Mouse (Mus musculus) liver, adult 2 months (tissue): Measurements from ENCODE around the gene Pecam1. TPM values are rescaled to one million over a fixed set of nuclear protein-coding genes. Genes with fewer than 3 reads are reported as not detected.
A peak's percentile ranks its signal among the peaks of the same experiment; 100 is the strongest.

Experiments used
- DNase-seq: peaks from one replicate; pipeline ENCODE4 v3.0.0-alpha.2; 2011; ENCODE audit warnings: low read depth, low spot score; ENCODE audit errors: extremely low read depth
- H3K27ac ChIP-seq: fragments of 200-500 bp; replicated peaks from 2 replicates; pipeline ENCODE4 v1.5.1; 2012; ENCODE audit warnings: low read depth, mild to moderate bottlenecking, control low read depth, inconsistent platforms, low read length; ENCODE audit not compliant: insufficient read depth
- H3K27me3 ChIP-seq: fragments of 200-500 bp; 2 replicates; pipeline ENCODE4 v1.6.1; 2012; ENCODE audit warnings: mild to moderate bottlenecking, moderate library complexity, low read length, inconsistent platforms; ENCODE audit not compliant: control insufficient read depth, insufficient read depth
- H3K36me3 ChIP-seq: fragments of 200-500 bp; 2 replicates; pipeline ENCODE4 v1.6.1; 2012; ENCODE audit warnings: low read length, inconsistent platforms; ENCODE audit not compliant: control insufficient read depth, insufficient read depth
- H3K4me1 ChIP-seq: fragments of 200-500 bp; 2 replicates; pipeline ENCODE4 v1.6.1; 2011; ENCODE audit warnings: low read length; ENCODE audit not compliant: control insufficient read depth, insufficient read depth
- H3K4me3 ChIP-seq: fragments of 200-500 bp; 2 replicates; pipeline ENCODE4 v1.5.1; 2011; ENCODE audit warnings: low read depth, mild to moderate bottlenecking, control low read depth, low read length, moderate library complexity; ENCODE audit not compliant: insufficient read depth
- H3K79me2 ChIP-seq: fragments of 200-500 bp; 2 replicates; pipeline ENCODE4 v1.6.1; 2012; ENCODE audit warnings: inconsistent platforms, mild to moderate bottlenecking, low read length, moderate library complexity; ENCODE audit not compliant: control insufficient read depth, insufficient read depth
- H3K9ac ChIP-seq: fragments of 200-500 bp; 2 replicates; pipeline ENCODE4 v1.6.1; 2012; ENCODE audit warnings: low read depth, mild to moderate bottlenecking, control low read depth, inconsistent platforms, low read length
- CTCF ChIP-seq: fragments of 200-500 bp; IDR thresholded peaks from 2 replicates; pipeline ENCODE4 v1.5.1; 2011; ENCODE audit warnings: low read depth, low read length, control low read depth
- POLR2A ChIP-seq: fragments of 200-500 bp; IDR thresholded peaks from 2 replicates; pipeline ENCODE4 v1.6.1; 2011; ENCODE audit warnings: low read length, control low read depth; ENCODE audit not compliant: insufficient read depth; ENCODE audit errors: extremely low read depth
- WGBS: fragments of 180-500 bp; shearing (Covaris S2); methylation state at CpG from one replicate; pipeline ENCODE4 v1.1.7; 2018; 5-methylcytosine and 5-hydroxymethylcytosine counted together
- polyA plus RNA-seq: library from polyadenylated mRNA; depleted of rRNA; stranded (reverse); fragments of >200 nt; gene quantifications from 2 replicates; pipeline ENCODE4 v1.2.3, GENCODE M21; 2012
- total RNA-seq: library from RNA; depleted of rRNA; stranded (reverse); fragments of >200 nt; gene quantifications from 2 replicates; pipeline ENCODE4 v1.2.3, GENCODE M21; 2014

Pecam1 gene
- total and polyA plus RNA-seq, 2 experiments: 5.4 to 14.6 TPM

- WGBS: 73% methylated on average over 8 of the region's 8 CpGs
- Histone ChIP-seq H3K27me3 (no peaks in the 10 kb centered on the region), H3K36me3 (no peaks in the 10 kb centered on the region), H3K79me2 (no peaks in the 10 kb centered on the region), H3K4me3 (no peak overlapping the region), H3K9ac (no peak overlapping the region), H3K4me1 (peaks cover 30% of the 10 kb centered on the region), H3K27ac (peak overlapping the region; percentile 67)
- TF ChIP-seq CTCF: no peak
- no peak for TF ChIP-seq POLR2A
- no peak for DNase-seq
Measured at GRCm38 (mm10) chr11:106673727-106674611, 76.5 kb downstream of the Pecam1 start.

- Histone ChIP-seq H3K79me2 (no peaks in the 10 kb centered on the region), H3K27ac (no peak overlapping the region), H3K27me3 (no peaks in the 10 kb centered on the region), H3K9ac (no peak overlapping the region), H3K4me1 (peaks cover 26% of the 10 kb centered on the region), H3K4me3 (no peak overlapping the region), H3K36me3 (no peaks in the 10 kb centered on the region)
- no peak for DNase-seq
- 74% methylated on average over 5 of the region's 5 CpGs for WGBS
- TF ChIP-seq CTCF (no peak), POLR2A (no peak)
Measured at GRCm38 (mm10) chr11:106672919-106673505, 77.4 kb downstream of the Pecam1 start.

GRCm38 (mm10) chr11:106671801-106672200 is 78.6 kb downstream of the Pecam1 start:
- H3K36me3 ChIP-seq: no peaks in the 10 kb centered on the region
- H3K79me2 ChIP-seq: no peaks in the 10 kb centered on the region
- 88% methylated on average over 8 of the region's 8 CpGs for WGBS
- H3K27ac ChIP-seq: no peak overlapping the region
- H3K4me3 ChIP-seq: no peak overlapping the region
- peaks cover 19% of the 10 kb centered on the region for H3K4me1 ChIP-seq
- no peak overlapping the region for H3K9ac ChIP-seq
- no peaks in the 10 kb centered on the region for H3K27me3 ChIP-seq
- TF ChIP-seq POLR2A (no peak), CTCF (no peak)
- no peak for DNase-seq

GRCm38 (mm10) chr11:106670951-106671478 is 79.4 kb downstream of the Pecam1 start:
- no peaks in the 10 kb centered on the region for H3K27me3 ChIP-seq
- H3K27ac ChIP-seq: no peak overlapping the region
- TF ChIP-seq POLR2A: no peak
- no peak for TF ChIP-seq CTCF
- no peak overlapping the region for H3K9ac ChIP-seq
- H3K4me1 ChIP-seq: peaks cover 19% of the 10 kb centered on the region
- no peak overlapping the region for H3K4me3 ChIP-seq
- no peak for DNase-seq
- no peaks in the 10 kb centered on the region for H3K79me2 ChIP-seq
- H3K36me3 ChIP-seq: no peaks in the 10 kb centered on the region
- WGBS: 83% methylated on average over 4 of the region's 4 CpGs

GRCm38 (mm10) chr11:106670266-106670665 is 80.2 kb downstream of the Pecam1 start:
- WGBS: 94% methylated on average over 3 of the region's 3 CpGs
- H3K79me2 ChIP-seq: no peaks in the 10 kb centered on the region
- no peak overlapping the region for H3K27ac ChIP-seq
- no peak for TF ChIP-seq POLR2A
- no peak for TF ChIP-seq CTCF
- no peaks in the 10 kb centered on the region for H3K36me3 ChIP-seq
- no peak overlapping the region for H3K4me3 ChIP-seq
- H3K4me1 ChIP-seq: peaks cover 19% of the 10 kb centered on the region
- H3K9ac ChIP-seq: no peak overlapping the region
- no peaks in the 10 kb centered on the region for H3K27me3 ChIP-seq
- no peak for DNase-seq

GRCm38 (mm10) chr11:106669873-106670173 is 80.6 kb downstream of the Pecam1 start:
- Histone ChIP-seq H3K27me3 (no peaks in the 10 kb centered on the region), H3K9ac (no peak overlapping the region), H3K4me3 (no peak overlapping the region), H3K27ac (no peak overlapping the region), H3K4me1 (peaks cover 17% of the 10 kb centered on the region), H3K79me2 (no peaks in the 10 kb centered on the region), H3K36me3 (no peaks in the 10 kb centered on the region)
- whole genome bisulfite sequencing: 65% methylated on average over 9 of the region's 9 CpGs
- DNase-seq: no peak
- TF ChIP-seq POLR2A (no peak), CTCF (no peak)
